Mouse (Mus musculus): Measurements from ENCODE around the gene Lenep.

DNA sequence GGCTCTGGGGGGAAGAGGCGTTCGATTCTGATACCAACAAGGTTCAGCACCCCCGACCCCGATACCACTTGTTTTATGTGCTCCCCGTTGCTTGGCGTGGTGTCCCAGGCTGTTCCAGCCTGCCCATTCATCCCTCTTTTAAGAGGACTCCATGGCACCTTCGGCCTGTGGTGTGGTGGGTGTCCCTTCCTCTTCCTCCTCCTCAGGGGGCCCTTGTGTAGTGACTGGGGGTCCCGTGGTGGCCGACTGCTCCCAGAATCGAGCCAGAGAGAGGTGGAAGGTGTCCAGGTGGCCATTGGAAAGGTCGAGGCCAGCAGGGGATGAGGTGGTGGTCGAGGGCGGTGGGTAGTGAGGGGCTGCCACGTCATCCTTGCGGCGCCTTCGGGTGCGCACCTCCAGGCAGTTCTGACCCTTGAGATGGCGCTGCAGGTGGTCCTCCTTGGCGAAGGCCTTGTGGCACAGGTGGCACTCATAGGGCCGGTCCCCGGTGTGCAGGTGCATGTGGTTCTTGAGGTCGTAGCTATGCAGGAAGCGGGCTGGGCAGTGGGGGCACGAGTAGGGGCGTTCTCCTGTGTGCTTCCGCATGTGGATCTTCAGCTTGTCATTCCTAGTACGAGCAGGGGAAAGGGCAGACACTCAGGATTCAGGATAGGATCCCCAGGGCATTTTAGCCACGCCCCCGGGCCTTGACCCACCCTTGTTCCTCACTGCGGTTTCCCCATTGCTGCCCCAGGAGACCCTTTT, 23.0 kb downstream of the Lenep start:
- TF ChIP-seq CTCF (IDR thresholded peaks at IDR 0.05; ENCODE audit: borderline replicate concordance, insufficient read depth, low read depth, low read length) (no peak), POLR2A (IDR thresholded peaks at IDR 0.05; ENCODE audit: borderline replicate concordance, insufficient read depth, low read length) (no peak)

Data from cerebellum, adult 2 months (tissue).